Mouse (Mus musculus) forebrain, embryonic 13.5 days (tissue): Measurements from ENCODE around the gene Slc16a2. TPM values are rescaled to one million over a fixed set of nuclear protein-coding genes. Genes with fewer than 3 reads are reported as not detected.
"Not testable (repeated sequence)": the region's sequence is repeated elsewhere in the genome, so short reads cannot be mapped to it uniquely, and the experiment has no call there.

Experiments used
- ATAC-seq: fragments of 200-750 bp; cut with Nextera tagmentation; 2 replicates; pipeline ENCODE4 v1.8.0; 2017
- H3K27ac ChIP-seq: fragments of 300-500 bp; sonication (generic); 2 replicates; pipeline ENCODE4 v1.5.1; 2015; ENCODE audit warnings: inconsistent platforms, mild to moderate bottlenecking, moderate library complexity
- H3K27me3 ChIP-seq: fragments of 300-500 bp; sonication (generic); 2 replicates; pipeline ENCODE4 v1.6.1; 2015; ENCODE audit warnings: mild to moderate bottlenecking, inconsistent platforms
- H3K36me3 ChIP-seq: fragments of 300-500 bp; sonication (generic); 2 replicates; pipeline ENCODE4 v1.6.1; 2015; ENCODE audit warnings: mild to moderate bottlenecking, inconsistent platforms; ENCODE audit not compliant: poor library complexity, severe bottlenecking
- H3K4me1 ChIP-seq: fragments of 300-500 bp; sonication (generic); 2 replicates; pipeline ENCODE4 v1.6.1; 2015; ENCODE audit warnings: inconsistent platforms
- H3K4me2 ChIP-seq: fragments of 300-500 bp; sonication (generic); 2 replicates; pipeline ENCODE4 v1.6.1; 2015; ENCODE audit warnings: inconsistent platforms, mild to moderate bottlenecking, moderate library complexity
- H3K4me3 ChIP-seq: fragments of 300-500 bp; sonication (generic); 2 replicates; pipeline ENCODE4 v1.5.1; 2015; ENCODE audit warnings: mild to moderate bottlenecking, inconsistent platforms
- H3K9ac ChIP-seq: fragments of 300-500 bp; sonication (generic); 2 replicates; pipeline ENCODE4 v1.6.1; 2015; ENCODE audit warnings: mild to moderate bottlenecking, inconsistent platforms
- H3K9me3 ChIP-seq: fragments of 300-500 bp; sonication (generic); replicated peaks from 2 replicates; pipeline ENCODE4 v1.6.1; 2016; ENCODE audit warnings: inconsistent platforms
- WGBS: fragments of 180-500 bp; shearing (Covaris S2); methylation state at CpG from one replicate; pipeline ENCODE4 v1.1.7; 2015; 5-methylcytosine and 5-hydroxymethylcytosine counted together
- polyA plus RNA-seq: library from polyadenylated mRNA; unstranded; fragments of >200 nt; fragmentation: Nextera tagmentation; extraction: Ambion mirVana; gene quantifications from 2 replicates; pipeline ENCODE4 v1.2.1, GENCODE M21; 2015

Gene Slc16a2
- polyA plus RNA-seq, 1 experiment from 2014 or later = 14.4 TPM

- no peak for ATAC-seq
- WGBS = 79% methylated on average over 5 of the region's 5 CpGs
- 0 out of 2 replicates have a peak, but pooled peaks cover 6% of the 10 kb centered on the region for H3K9me3 ChIP-seq
- peaks cover 81% of the 10 kb centered on the region for H3K27me3 ChIP-seq
- no peak overlapping the region for H3K27ac ChIP-seq
- no peak overlapping the region for H3K4me2 ChIP-seq
- H3K4me1 ChIP-seq = peaks cover 14% of the 10 kb centered on the region; the same call in 1 of the 2 replicates
- H3K9ac ChIP-seq = no peak overlapping the region
- no peak overlapping the region for H3K4me3 ChIP-seq
- no peaks in the 10 kb centered on the region for H3K36me3 ChIP-seq
Observed at GRCm38 (mm10) chrX:103692916-103693315, 128.9 kb downstream of the Slc16a2 start.

- no peak for ATAC-seq
- no peak overlapping the region for H3K27ac ChIP-seq
- no peaks in the 10 kb centered on the region for H3K4me1 ChIP-seq
- H3K4me2 ChIP-seq = no peak overlapping the region
- H3K9me3 ChIP-seq = 0 out of 2 replicates have a peak, but pooled peaks cover 6% of the 10 kb centered on the region
- H3K4me3 ChIP-seq = no peak overlapping the region
- 92% methylated on average over 2 of the region's 2 CpGs for WGBS
- no peak overlapping the region for H3K9ac ChIP-seq
- no peaks in the 10 kb centered on the region for H3K36me3 ChIP-seq
- peaks cover 66% of the 10 kb centered on the region for H3K27me3 ChIP-seq
Observed at GRCm38 (mm10) chrX:103688551-103688950, 133.2 kb downstream of the Slc16a2 start.

GRCm38 (mm10) chrX:103674674-103675073 is 147.1 kb downstream of the Slc16a2 start:
- H3K9ac ChIP-seq = no peak overlapping the region

GRCm38 (mm10) chrX:103673761-103674160 is 148.0 kb downstream of the Slc16a2 start:
- WGBS = 84% methylated on average over 3 of the region's 3 CpGs
- no peak overlapping the region for H3K27ac ChIP-seq
- H3K9me3 ChIP-seq = no peaks in the 10 kb centered on the region
- H3K9ac ChIP-seq = no peak overlapping the region
- H3K4me3 ChIP-seq = no peak overlapping the region
- H3K27me3 ChIP-seq = peaks cover 22% of the 10 kb centered on the region; the same call in 1 of the 2 replicates
- H3K4me1 ChIP-seq = no peaks in the 10 kb centered on the region
- no peak for ATAC-seq
- H3K4me2 ChIP-seq = no peak overlapping the region
- H3K36me3 ChIP-seq = no peaks in the 10 kb centered on the region

More at GRCm38 (mm10) chrX:103674674-103675073, 147.1 kb downstream of the Slc16a2 start:
- Histone ChIP-seq H3K4me1 (no peaks in the 10 kb centered on the region), H3K4me3 (no peak overlapping the region), H3K4me2 (no peak overlapping the region), H3K9me3 (no peaks in the 10 kb centered on the region), H3K36me3 (no peaks in the 10 kb centered on the region), H3K27me3 (peaks cover 26% of the 10 kb centered on the region; the same call in 1 of the 2 replicates), H3K27ac (no peak overlapping the region)
- 31% methylated on average over 2 of the region's 2 CpGs for WGBS
- no peak for ATAC-seq

- Histone ChIP-seq H3K9me3 (no peaks in the 10 kb centered on the region), H3K27me3 (peaks cover 18% of the 10 kb centered on the region; the same call in 1 of the 2 replicates), H3K4me2 (no peak overlapping the region), H3K27ac (no peak overlapping the region), H3K4me1 (no peaks in the 10 kb centered on the region), H3K36me3 (no peaks in the 10 kb centered on the region), H3K9ac (no peak overlapping the region), H3K4me3 (no peak overlapping the region)
- ATAC-seq = no peak
Observed at GRCm38 (mm10) chrX:103670245-103670644, 151.5 kb downstream of the Slc16a2 start.

GRCm38 (mm10) chrX:103664445-103664844 is 157.3 kb downstream of the Slc16a2 start:
- H3K27ac ChIP-seq, H3K36me3 ChIP-seq, H3K4me1 ChIP-seq, H3K4me2 ChIP-seq, H3K4me3 ChIP-seq, H3K9ac ChIP-seq, H3K9me3 ChIP-seq, ATAC-seq: not testable (repeated sequence)
- 88% methylated on average over 10 of the region's 10 CpGs for WGBS
- peaks cover 11% of the 10 kb centered on the region; the same call in 1 of the 2 replicates for H3K27me3 ChIP-seq

- Histone ChIP-seq H3K36me3 (no peaks in the 10 kb centered on the region), H3K27me3 (peaks cover 14% of the 10 kb centered on the region; the same call in 1 of the 2 replicates), H3K4me1 (no peaks in the 10 kb centered on the region), H3K27ac (no peak overlapping the region), H3K9ac (no peak overlapping the region), H3K4me2 (no peak overlapping the region), H3K9me3 (no peaks in the 10 kb centered on the region), H3K4me3 (no peak overlapping the region)
- no peak for ATAC-seq
- WGBS = 35% methylated on average over 4 of the region's 4 CpGs
Observed at GRCm38 (mm10) chrX:103658985-103659384, 162.8 kb downstream of the Slc16a2 start.

GRCm38 (mm10) chrX:103653021-103653420 is 168.8 kb downstream of the Slc16a2 start:
- no peak for ATAC-seq
- H3K27ac ChIP-seq = no peak overlapping the region
- 25% methylated on average over 2 of the region's 2 CpGs for WGBS
- peaks cover 14% of the 10 kb centered on the region; the same call in 1 of the 2 replicates for H3K27me3 ChIP-seq
- no peak overlapping the region for H3K4me3 ChIP-seq
- H3K9me3 ChIP-seq = no peaks in the 10 kb centered on the region
- H3K4me2 ChIP-seq = no peak overlapping the region
- no peaks in the 10 kb centered on the region for H3K36me3 ChIP-seq
- no peak overlapping the region for H3K9ac ChIP-seq
- H3K4me1 ChIP-seq = no peaks in the 10 kb centered on the region

GRCm38 (mm10) chrX:103652048-103652447 is 169.7 kb downstream of the Slc16a2 start:
- Histone ChIP-seq H3K9me3 (no peaks in the 10 kb centered on the region), H3K4me2 (no peak overlapping the region), H3K36me3 (no peaks in the 10 kb centered on the region), H3K27ac (no peak overlapping the region), H3K4me3 (no peak overlapping the region), H3K27me3 (peaks cover 14% of the 10 kb centered on the region; the same call in 1 of the 2 replicates), H3K4me1 (no peaks in the 10 kb centered on the region), H3K9ac (no peak overlapping the region)
- WGBS = 50% methylated on average over 1 of the region's 1 CpGs
- ATAC-seq = no peak

Other genes starting within 250 kb of the Slc16a2 start
- not detected in 2 replicates for gene Zcchc13, start 191.4 kb downstream of the Slc16a2 start, polyA plus RNA-seq
- 30.0 and 33.6 TPM in 2 replicates for gene Rlim, start 159.3 kb upstream of the Slc16a2 start, polyA plus RNA-seq